Mouse (Mus musculus) hematopoietic stem cell, adult 5-6 weeks (primary cell): ENCODE results near the gene Crcp. TPM values are rescaled to one million over a fixed set of nuclear protein-coding genes. Genes with fewer than 3 reads are reported as not detected.

ENCODE experiments used
- ATAC-seq, 2 experiments: fragments of 125-278 bp in 1 of 2; replicated peaks in 1 of 2; 2 replicates each; pipeline ENCODE4 v1.8.0; 2016 to 2017; ENCODE audit warnings: inconsistent platforms in 2 of 2, mild to moderate bottlenecking in 2 of 2, moderate number of reproducible peaks in 2 of 2, low read depth in 1 of 2, moderate TSS enrichment in 1 of 2; ENCODE audit not compliant: low FRiP score in 2 of 2, poor library complexity in 2 of 2, severe bottlenecking in 2 of 2, insufficient read depth in 1 of 2, low TSS enrichment in 1 of 2
- total RNA-seq: library from RNA; stranded (forward); fragments of 172-1452, 232-1000 nt; gene quantifications from 2 replicates; pipeline ENCODE4 v1.2.3, GENCODE M21; 2017

Crcp gene
- 38.3 and 49.5 TPM in 2 replicates for total RNA-seq

GRCm38 (mm10) chr5:130029142-130029897 is at the start of gene Crcp, which contains the start of gene Asl:
TSS of gene Crcp (plus strand) at chr5:130029290.
TSS of gene Asl (minus strand) at chr5:130029247.
- peak; percentile 69 to 88 for ATAC-seq

- no peak for ATAC-seq
Measured at GRCm38 (mm10) chr5:129980216-129980615, 48.9 kb upstream of the Crcp start.

- no peak for ATAC-seq
Measured at GRCm38 (mm10) chr5:129989376-129989775, 39.7 kb upstream of the Crcp start.

- ATAC-seq, result no peak
Measured at GRCm38 (mm10) chr5:129991898-129992297, 37.2 kb upstream of the Crcp start.

- ATAC-seq, result no peak
Measured at GRCm38 (mm10) chr5:129993374-129993773, 35.7 kb upstream of the Crcp start.

- ATAC-seq, result no peak
Measured at GRCm38 (mm10) chr5:129994989-129995388, 34.1 kb upstream of the Crcp start.

GRCm38 (mm10) chr5:129997700-129998099 is 31.4 kb upstream of the Crcp start:
- no peak for ATAC-seq

GRCm38 (mm10) chr5:129999097-129999496 is 30.0 kb upstream of the Crcp start:
- ATAC-seq, result peak; percentile 22 to 42; a peak in 3 of 4 replicates

- no peak; a peak in 1 of 4 replicates for ATAC-seq
Measured at GRCm38 (mm10) chr5:130000735-130001134, 28.4 kb upstream of the Crcp start.

- ATAC-seq, result peak; percentile 18 to 47; a peak in 3 of 4 replicates
Measured at GRCm38 (mm10) chr5:130001356-130001987, 27.6 kb upstream of the Crcp start.

GRCm38 (mm10) chr5:130002301-130003146 is 26.6 kb upstream of the Crcp start, which contains the start of gene Gusb:
TSS of gene Gusb (minus strand) at chr5:130003049.
- ATAC-seq, result peak; percentile 82 to 90

- no peak for ATAC-seq
Measured at GRCm38 (mm10) chr5:130003229-130003628, 25.9 kb upstream of the Crcp start.

- ATAC-seq, result no peak
Measured at GRCm38 (mm10) chr5:130007344-130007743, 21.7 kb upstream of the Crcp start.

GRCm38 (mm10) chr5:130008034-130008590 is 21.0 kb upstream of the Crcp start:
- no peak for ATAC-seq

GRCm38 (mm10) chr5:130009784-130010183 is 19.3 kb upstream of the Crcp start:
- no peak for ATAC-seq

GRCm38 (mm10) chr5:130010961-130011360 is 18.1 kb upstream of the Crcp start:
- no peak for ATAC-seq

- no peak for ATAC-seq
Measured at GRCm38 (mm10) chr5:130015104-130015503, 14.0 kb upstream of the Crcp start.
